Mouse (Mus musculus) cerebellum, adult 2 months (tissue): ENCODE results near the gene Slc26a3.

Experiments used
- CTCF ChIP-seq: fragments of 200-500 bp; IDR thresholded peaks from 2 replicates; pipeline ENCODE4 v1.5.1; 2011; ENCODE audit warnings: low read depth, mild to moderate bottlenecking, control low read depth, low read length, moderate library complexity, borderline replicate concordance; ENCODE audit not compliant: insufficient read depth
- POLR2A ChIP-seq: fragments of 200-500 bp; IDR thresholded peaks from 2 replicates; pipeline ENCODE4 v1.6.1; 2011; ENCODE audit warnings: low read length, control low read depth, borderline replicate concordance; ENCODE audit not compliant: insufficient read depth

DNA sequence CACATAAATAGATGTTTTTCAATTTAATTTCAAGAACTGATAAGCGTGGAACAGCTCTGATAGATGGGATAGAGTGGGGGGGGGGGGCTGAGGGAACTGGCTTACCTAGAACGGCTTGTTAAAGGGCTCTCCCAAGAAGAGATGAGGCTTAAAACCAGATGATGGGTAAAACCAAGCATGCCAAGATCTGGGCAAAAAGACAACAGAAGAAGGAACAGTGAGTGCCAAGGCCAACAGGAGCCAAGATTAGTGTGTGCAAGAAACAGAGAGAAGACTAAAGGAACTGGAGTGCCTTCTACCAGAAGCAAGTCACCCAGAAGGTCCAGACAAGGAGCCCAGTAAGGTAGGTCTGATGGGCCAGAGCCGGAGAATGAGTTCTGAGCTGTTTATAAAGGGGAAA lies at the start of gene Slc26a3:
- no peak for TF ChIP-seq POLR2A
- no peak for TF ChIP-seq CTCF
